Mouse (Mus musculus) ES-Bruce4 (cell line): ENCODE measurements around the gene Hcls1.

ENCODE experiments used
- CTCF ChIP-seq: IDR thresholded peaks from one replicate; pipeline ENCODE4 v1.8.1; 2011; ENCODE audit warnings: low read depth, low read length
- EP300 ChIP-seq: IDR thresholded peaks from 2 replicates; pipeline ENCODE4 v1.6.1; 2011; ENCODE audit warnings: low read depth, low read length; ENCODE audit not compliant: insufficient read depth
- POLR2A ChIP-seq: IDR thresholded peaks from one replicate; pipeline ENCODE4 v1.8.1; 2011; ENCODE audit warnings: low read length; ENCODE audit not compliant: insufficient read depth

- TF ChIP-seq CTCF (no peak), POLR2A (no peak), EP300 (no peak)
These were observed 53.3 kb downstream of the Hcls1 start for GRCm38 (mm10) chr16:36988066-36988465.
